Mouse (Mus musculus): ENCODE results near the gene Yju2. TPM values are rescaled to one million over a fixed set of nuclear protein-coding genes. Genes with fewer than 3 reads are reported as not detected.

Yju2 gene
- polyA plus RNA-seq, 1 experiment from 2014 or later, result 19.5 TPM

DNA sequence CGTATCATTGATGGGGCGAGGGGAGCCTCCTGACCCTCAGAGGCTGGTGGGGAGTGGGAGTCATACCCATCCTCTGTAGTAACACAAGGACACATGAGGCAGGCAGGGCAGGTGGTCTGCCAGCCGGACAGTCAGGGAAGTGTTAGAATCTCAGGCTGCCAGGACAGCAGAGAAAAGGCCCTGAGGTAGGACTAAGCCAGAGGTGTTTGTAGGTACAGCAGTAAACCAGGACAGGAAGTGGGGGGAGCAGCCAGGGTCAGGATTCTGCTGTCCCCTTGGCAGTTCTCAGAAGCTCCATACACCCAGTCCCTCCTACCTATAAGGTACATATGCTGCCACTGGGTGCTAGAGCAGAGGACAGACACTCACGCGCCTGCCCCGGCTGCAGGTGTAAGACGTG is 2.7 kb downstream of the Yju2 start:
- Histone ChIP-seq H3K36me3 (peaks cover 30% of the 10 kb centered on the region), H3K27ac (replicated peaks) (no peak overlapping the region), H3K27me3 (replicated peaks) (no peaks in the 10 kb centered on the region), H3K9me3 (replicated peaks) (no peaks in the 10 kb centered on the region), H3K4me2 (no peak overlapping the region), H3K4me1 (peaks cover 35% of the 10 kb centered on the region), H3K9ac (replicated peaks) (no peak overlapping the region), H3K4me3 (replicated peaks) (no peak overlapping the region)
- 97% methylated on average over 7 of the region's 7 CpGs for WGBS
- no peak for ATAC-seq (ENCODE audit: low FRiP score)

DNA sequence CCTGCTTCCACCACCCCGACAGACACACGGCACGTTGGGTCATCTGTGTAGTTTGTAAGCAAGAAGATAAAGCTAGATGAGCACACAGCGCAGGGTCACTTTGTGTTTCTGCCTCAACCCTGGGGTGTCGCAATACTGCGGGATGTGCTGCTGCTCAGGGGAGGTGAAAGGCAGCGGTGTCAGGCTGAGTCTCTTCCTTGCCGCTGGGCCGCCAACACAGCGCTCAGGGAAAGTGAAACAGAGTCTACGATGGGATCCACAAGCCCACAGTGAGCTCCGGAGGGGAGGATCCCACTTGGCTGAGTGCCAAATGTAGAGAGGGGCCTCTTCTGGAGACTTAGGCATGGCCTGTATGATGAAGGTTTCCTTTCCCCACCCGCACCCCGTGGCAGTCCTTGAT is 4.3 kb downstream of the Yju2 start:
- H3K4me2 ChIP-seq, result no peak overlapping the region
- 80% methylated on average over 14 of the region's 14 CpGs for WGBS
- peaks cover 20% of the 10 kb centered on the region for H3K4me1 ChIP-seq
- H3K4me3 ChIP-seq (replicated peaks), result no peak overlapping the region
- no peak for ATAC-seq (ENCODE audit: low FRiP score)
- no peaks in the 10 kb centered on the region for H3K9me3 ChIP-seq (replicated peaks)
- no peak overlapping the region for H3K27ac ChIP-seq (replicated peaks)
- H3K9ac ChIP-seq (replicated peaks), result no peak overlapping the region
- no peaks in the 10 kb centered on the region for H3K27me3 ChIP-seq (replicated peaks)
- H3K36me3 ChIP-seq, result peaks cover 43% of the 10 kb centered on the region

DNA sequence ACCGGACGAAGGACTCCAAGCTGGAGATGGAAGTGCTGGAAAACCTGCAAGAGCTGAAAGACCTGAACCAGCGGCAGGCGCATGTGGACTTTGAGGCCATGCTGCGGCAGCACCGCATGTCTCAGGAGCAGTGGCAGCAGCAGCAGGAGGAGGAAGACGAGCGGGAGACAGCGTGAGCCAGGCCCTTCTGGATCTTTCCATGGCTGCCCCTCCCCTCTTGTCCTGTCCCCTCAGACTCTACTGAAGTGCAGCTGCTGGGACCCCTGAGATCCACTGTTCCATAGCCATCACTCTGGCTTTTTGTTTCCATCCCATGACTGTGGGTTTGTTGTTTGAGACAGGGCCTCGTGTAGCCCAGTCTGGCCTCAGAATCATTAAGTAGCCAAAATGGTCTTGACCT is 5.6 kb downstream of the Yju2 start:
- Histone ChIP-seq H3K9ac (replicated peaks) (no peak overlapping the region), H3K4me2 (no peak overlapping the region), H3K27ac (replicated peaks) (no peak overlapping the region), H3K4me3 (replicated peaks) (no peak overlapping the region), H3K9me3 (replicated peaks) (no peaks in the 10 kb centered on the region), H3K27me3 (replicated peaks) (no peaks in the 10 kb centered on the region), H3K4me1 (peaks cover 26% of the 10 kb centered on the region), H3K36me3 (peaks cover 43% of the 10 kb centered on the region)
- ATAC-seq (ENCODE audit: low FRiP score), result no peak
- 95% methylated on average over 10 of the region's 10 CpGs for WGBS

DNA sequence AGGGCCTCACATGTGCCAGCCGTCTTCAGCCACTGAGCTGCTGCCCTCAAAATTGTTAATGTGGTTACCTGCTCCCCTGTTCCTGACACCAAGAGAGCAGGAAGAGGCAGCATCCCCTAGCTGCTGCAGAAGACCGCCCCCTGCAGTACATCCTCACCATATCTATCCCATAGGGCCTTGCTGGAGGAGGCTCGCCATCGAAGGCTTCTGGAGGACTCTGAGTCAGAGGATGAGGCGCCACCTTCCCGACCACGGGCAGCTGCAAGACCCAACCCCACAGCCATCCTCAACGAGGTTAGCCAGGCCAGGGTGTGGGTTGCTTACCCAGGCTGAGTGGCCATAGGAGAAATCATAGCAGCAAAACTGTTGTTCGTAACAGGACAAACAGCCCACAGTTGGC is 6.1 kb downstream of the Yju2 start:
- Histone ChIP-seq H3K27ac (replicated peaks) (no peak overlapping the region), H3K9me3 (replicated peaks) (no peaks in the 10 kb centered on the region), H3K36me3 (peaks cover 43% of the 10 kb centered on the region), H3K4me2 (no peak overlapping the region), H3K27me3 (replicated peaks) (no peaks in the 10 kb centered on the region), H3K4me3 (replicated peaks) (no peak overlapping the region), H3K4me1 (peaks cover 26% of the 10 kb centered on the region), H3K9ac (replicated peaks) (no peak overlapping the region)
- ATAC-seq (ENCODE audit: low FRiP score), result no peak
- WGBS, result 82% methylated on average over 9 of the region's 9 CpGs

DNA sequence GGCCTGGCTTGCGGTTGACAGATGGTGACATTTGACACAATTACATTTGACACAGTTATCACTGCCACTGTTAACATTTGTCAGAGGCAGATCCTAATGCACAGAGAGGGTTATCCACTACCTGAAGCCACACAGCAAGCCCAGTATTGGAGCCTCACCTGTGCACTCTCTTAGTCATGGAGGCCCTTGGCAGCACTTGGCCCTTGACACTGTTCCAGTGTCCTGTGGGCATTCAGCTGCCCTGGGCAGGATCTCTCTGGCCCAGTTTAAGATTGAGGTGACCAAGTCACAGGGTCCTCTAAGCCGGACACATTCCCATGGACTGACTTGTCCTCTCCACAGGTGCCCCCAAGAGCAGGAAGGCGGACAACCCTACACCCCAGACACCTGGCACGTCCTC is 8.3 kb downstream of the Yju2 start:
- H3K9ac ChIP-seq (replicated peaks), result no peak overlapping the region
- WGBS, result 91% methylated on average over 4 of the region's 4 CpGs

DNA sequence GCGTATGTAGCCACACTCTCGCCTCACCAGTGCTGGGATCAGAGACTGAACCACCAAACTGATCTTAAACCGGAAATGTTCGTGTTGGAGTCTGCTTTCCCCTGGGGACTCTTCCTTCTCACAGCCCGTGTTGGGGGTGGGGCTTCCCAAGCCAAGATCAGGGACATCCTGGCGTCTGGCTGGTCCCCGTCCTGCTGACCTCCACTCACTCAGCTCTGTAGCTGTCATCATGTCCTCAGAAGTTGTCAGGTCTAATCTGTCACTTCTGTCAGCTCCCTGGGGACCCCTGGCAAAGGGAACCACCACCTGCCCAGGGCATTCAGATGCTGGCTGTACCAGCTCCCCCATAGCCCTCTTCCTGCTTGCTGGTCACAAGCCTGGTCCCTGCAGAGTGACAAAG is 9.3 kb downstream of the Yju2 start:
- Histone ChIP-seq H3K27ac (replicated peaks) (peak overlapping the region; percentile 85; the same call in 1 of the 2 replicates), H3K4me2 (no peak overlapping the region), H3K36me3 (peaks cover 37% of the 10 kb centered on the region), H3K9ac (replicated peaks) (no peak overlapping the region), H3K9me3 (replicated peaks) (no peaks in the 10 kb centered on the region), H3K27me3 (replicated peaks) (no peaks in the 10 kb centered on the region), H3K4me1 (peaks cover 46% of the 10 kb centered on the region), H3K4me3 (replicated peaks) (no peak overlapping the region)
- no peak for ATAC-seq (ENCODE audit: low FRiP score)
- 46% methylated on average over 7 of the region's 7 CpGs for WGBS

More for the DNA sequence above, 8.3 kb downstream of the Yju2 start:
- Histone ChIP-seq H3K4me2 (no peak overlapping the region), H3K4me3 (replicated peaks) (no peak overlapping the region), H3K4me1 (peaks cover 39% of the 10 kb centered on the region), H3K27ac (replicated peaks) (no peak overlapping the region), H3K36me3 (peaks cover 35% of the 10 kb centered on the region), H3K27me3 (replicated peaks) (no peaks in the 10 kb centered on the region), H3K9me3 (replicated peaks) (no peaks in the 10 kb centered on the region)
- ATAC-seq (ENCODE audit: low FRiP score), result no peak

DNA sequence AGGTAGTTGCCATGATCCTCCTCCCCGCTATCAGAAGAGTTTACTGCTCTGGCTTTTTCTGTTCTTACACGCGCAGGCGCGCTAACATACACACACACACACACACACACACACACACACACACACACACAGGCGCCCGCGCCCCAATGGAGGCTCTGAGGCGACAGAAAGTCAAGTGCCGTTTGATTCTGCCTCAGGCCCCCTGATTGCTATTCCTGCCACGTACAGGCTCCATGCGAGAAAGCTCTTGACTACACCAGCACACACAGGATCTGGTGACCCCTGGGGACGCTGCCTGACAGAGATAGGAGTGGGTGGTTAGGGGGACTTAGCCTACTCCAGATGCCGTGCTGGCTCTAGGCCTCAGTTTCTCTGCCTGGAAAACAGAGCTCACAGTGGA is 10.7 kb downstream of the Yju2 start:
- WGBS, result 16% methylated on average over 14 of the region's 14 CpGs
- ATAC-seq (ENCODE audit: low FRiP score), result peak; percentile 73
- peak overlapping the region; percentile 51 for H3K4me3 ChIP-seq (replicated peaks)
- peaks cover 46% of the 10 kb centered on the region for H3K4me1 ChIP-seq
- no peaks in the 10 kb centered on the region for H3K27me3 ChIP-seq (replicated peaks)
- peak overlapping the region; percentile 90 for H3K4me2 ChIP-seq
- peaks cover 45% of the 10 kb centered on the region for H3K36me3 ChIP-seq
- no peaks in the 10 kb centered on the region for H3K9me3 ChIP-seq (replicated peaks)
- H3K27ac ChIP-seq (replicated peaks), result peak overlapping the region; percentile 85
- H3K9ac ChIP-seq (replicated peaks), result peak overlapping the region; percentile 65; the same call in 1 of the 2 replicates

DNA sequence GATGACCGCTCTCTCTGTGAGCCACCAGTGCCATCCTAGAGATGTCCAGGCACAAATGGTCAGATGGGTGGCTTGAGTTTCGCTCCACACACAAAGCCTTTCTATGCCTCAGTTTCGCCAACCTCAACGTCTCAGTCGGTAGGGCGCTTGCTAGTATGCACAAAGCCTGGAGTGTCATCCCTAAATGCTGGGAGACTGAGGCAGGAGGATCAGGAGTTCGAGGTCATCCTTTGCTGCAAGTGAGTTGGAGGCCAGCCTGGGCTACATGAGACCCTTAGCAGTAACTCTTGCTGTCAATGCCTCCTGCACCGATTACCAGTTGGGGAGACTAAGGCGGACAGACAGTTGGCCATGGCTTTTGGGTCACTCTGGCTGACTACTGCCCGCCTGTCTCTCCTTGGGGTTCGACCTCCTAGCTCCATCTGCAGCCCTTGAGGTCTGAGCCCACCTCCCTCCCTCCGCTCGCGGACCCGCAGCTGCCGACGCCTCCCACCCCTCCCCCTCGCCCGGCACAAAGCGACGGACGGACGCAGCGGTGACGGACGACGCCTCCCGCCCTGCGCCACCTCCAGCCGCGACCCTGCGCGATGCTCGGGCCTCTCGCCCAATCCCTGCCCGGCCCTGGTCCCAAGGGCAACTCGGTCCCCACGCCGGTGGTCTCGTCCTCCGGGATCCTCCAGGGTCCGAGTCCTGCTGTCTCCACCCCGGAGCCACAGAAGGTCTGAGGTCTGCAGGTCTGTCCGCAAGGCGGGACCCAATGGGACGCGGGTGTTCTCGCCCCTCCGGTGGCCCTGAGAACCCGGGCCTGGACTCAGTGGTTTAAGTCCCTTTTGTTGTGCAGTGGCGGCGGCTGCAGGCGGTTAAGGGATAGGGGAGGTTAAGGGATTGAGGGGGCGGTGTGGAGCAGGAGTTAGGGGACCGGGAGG is 11.3 kb downstream of the Yju2 start, which contains the start of gene Shd:
Shd (plus strand) TSS at position 502 of the 926 bp plus-strand sequence.
- H3K27ac ChIP-seq (replicated peaks), result peak within 1 kb of the TSS; percentile 85
- H3K9me3 ChIP-seq (replicated peaks), result no peaks in the 10 kb centered on the region
- H3K27me3 ChIP-seq (replicated peaks), result no peaks in the 10 kb centered on the region
- H3K9ac ChIP-seq (replicated peaks), result peak within 1 kb of the TSS; percentile 65
- H3K4me1 ChIP-seq, result peaks cover 46% of the 10 kb centered on the region
- peak within 1 kb of the TSS; percentile 51 for H3K4me3 ChIP-seq (replicated peaks)
- H3K36me3 ChIP-seq, result peaks cover 39% of the 10 kb centered on the region
- peak; percentile 65 for ATAC-seq (ENCODE audit: low FRiP score)
- WGBS, result 7% methylated on average over 54 of the region's 55 CpGs
- peak within 1 kb of the TSS; percentile 90 for H3K4me2 ChIP-seq

DNA sequence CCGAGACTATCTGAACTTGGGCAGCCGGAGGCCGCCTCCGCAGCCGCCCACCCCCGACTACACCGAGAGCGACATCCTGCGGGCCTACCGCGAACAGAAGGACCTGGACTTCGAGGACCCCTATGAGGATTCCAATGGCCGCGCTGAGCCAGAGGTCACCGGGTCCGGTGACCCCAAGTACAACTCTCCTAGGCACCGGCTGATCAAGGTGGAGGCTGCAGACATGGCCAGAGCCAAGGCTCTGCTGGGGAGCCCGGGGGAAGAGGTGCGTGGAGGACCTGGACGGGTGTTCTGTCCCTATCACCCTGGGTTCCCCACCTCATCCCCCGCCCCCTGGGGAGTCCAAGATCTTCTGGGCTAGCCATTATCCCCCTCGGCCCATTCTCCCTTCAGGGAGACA is 12.6 kb downstream of the Yju2 start:
- no peak for ATAC-seq (ENCODE audit: low FRiP score)
- 26% methylated on average over 22 of the region's 22 CpGs for whole genome bisulfite sequencing
- H3K4me2 ChIP-seq, result peak overlapping the region; percentile 90
- peak overlapping the region; percentile 65 for H3K9ac ChIP-seq (replicated peaks)
- 0 out of 2 replicates have a peak overlapping the region, but pooled peaks have one; percentile 85 for H3K27ac ChIP-seq (replicated peaks)
- peaks cover 51% of the 10 kb centered on the region for H3K4me1 ChIP-seq
- H3K4me3 ChIP-seq (replicated peaks), result peak overlapping the region; percentile 51
- H3K9me3 ChIP-seq (replicated peaks), result no peaks in the 10 kb centered on the region
- H3K27me3 ChIP-seq (replicated peaks), result no peaks in the 10 kb centered on the region
- peaks cover 31% of the 10 kb centered on the region for H3K36me3 ChIP-seq

DNA sequence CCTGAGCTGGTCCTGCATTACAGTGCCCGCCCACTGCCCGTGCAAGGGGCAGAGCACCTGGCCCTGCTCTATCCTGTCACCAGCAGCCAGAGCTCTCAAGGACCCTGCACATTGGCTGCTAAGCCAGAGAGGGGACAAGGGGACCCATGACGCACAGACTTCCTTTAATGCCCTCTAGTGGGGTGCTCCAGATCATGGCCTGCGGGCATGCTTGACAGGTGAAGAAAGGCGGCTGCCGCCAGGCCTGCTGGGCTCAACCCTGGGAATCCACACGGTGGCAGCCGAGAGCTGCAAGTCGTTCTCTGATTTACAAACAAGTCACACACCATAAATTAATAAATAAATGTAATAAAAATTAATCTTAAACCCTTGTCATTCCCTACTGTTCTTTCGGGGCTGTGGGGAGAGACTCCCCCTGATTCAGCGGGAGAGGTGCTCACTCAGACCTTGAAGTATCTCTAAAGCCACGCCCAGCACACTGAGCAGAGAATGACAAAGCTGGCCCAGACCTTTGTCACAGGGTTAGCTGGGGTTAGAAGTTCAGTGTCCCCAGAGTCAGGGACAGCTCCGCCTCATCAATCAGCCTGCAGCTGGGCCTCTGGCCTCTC is 17.5 kb downstream of the Yju2 start:
- H3K9ac ChIP-seq (replicated peaks), result no peak overlapping the region
- peak overlapping the region; percentile 58 for H3K27ac ChIP-seq (replicated peaks)
- peak; percentile 46 for ATAC-seq (ENCODE audit: low FRiP score)
- H3K27me3 ChIP-seq (replicated peaks), result no peaks in the 10 kb centered on the region
- H3K4me2 ChIP-seq, result peak overlapping the region; percentile 4; the same call in 1 of the 2 replicates
- peaks cover 28% of the 10 kb centered on the region for H3K4me1 ChIP-seq
- H3K36me3 ChIP-seq, result peaks cover 16% of the 10 kb centered on the region; the same call in 1 of the 2 replicates
- H3K9me3 ChIP-seq (replicated peaks), result no peaks in the 10 kb centered on the region
- 14% methylated on average over 13 of the region's 13 CpGs for WGBS
- no peak overlapping the region for H3K4me3 ChIP-seq (replicated peaks)

DNA sequence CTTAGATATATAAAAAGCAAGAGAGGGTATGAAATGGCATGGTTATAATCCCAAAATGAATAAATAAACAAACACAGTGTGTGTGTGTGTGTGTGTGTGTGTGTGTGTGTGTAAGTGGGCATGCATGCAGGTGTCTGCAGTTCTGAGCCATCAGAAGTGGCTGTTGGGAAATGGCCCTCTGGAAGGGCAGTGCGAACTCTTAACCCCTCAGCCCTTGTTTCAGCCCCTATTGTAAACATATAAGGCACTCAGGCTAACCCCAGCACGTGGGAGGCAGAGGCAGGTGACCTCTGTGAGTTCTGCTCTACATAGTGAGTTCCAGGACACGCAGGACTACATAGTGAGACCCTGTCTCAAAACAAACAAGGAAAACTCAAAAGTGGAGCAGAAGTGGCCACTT is 18.4 kb downstream of the Yju2 start:
- H3K9ac ChIP-seq (replicated peaks), result no peak overlapping the region
- no peaks in the 10 kb centered on the region for H3K9me3 ChIP-seq (replicated peaks)
- 44% methylated on average over 3 of the region's 3 CpGs for WGBS
- no peak overlapping the region for H3K4me2 ChIP-seq
- ATAC-seq (ENCODE audit: low FRiP score), result no peak
- peaks cover 16% of the 10 kb centered on the region; the same call in 1 of the 2 replicates for H3K36me3 ChIP-seq
- H3K4me1 ChIP-seq, result peaks cover 19% of the 10 kb centered on the region
- no peaks in the 10 kb centered on the region for H3K27me3 ChIP-seq (replicated peaks)
- peak overlapping the region; percentile 10; the same call in 1 of the 2 replicates for H3K27ac ChIP-seq (replicated peaks)
- H3K4me3 ChIP-seq (replicated peaks), result no peak overlapping the region
